Mouse (Mus musculus) adrenal gland, adult 18-20 months (tissue): Measurements from ENCODE around the gene Serpina3i. TPM values are rescaled to one million over a fixed set of nuclear protein-coding genes. Genes with fewer than 3 reads are reported as not detected.
"Not testable (repeated sequence)": the region's sequence is repeated elsewhere in the genome, so short reads cannot be mapped to it uniquely, and the experiment has no call there.

ENCODE experiments used
- DNase-seq, 2 experiments: peaks; one replicate each; pipeline ENCODE4 v3.0.0; 2021 to 2022; ENCODE audit warnings: low spot score in 2 of 2
- long read RNA-seq, 2 experiments: library from polyadenylated mRNA; stranded (forward); transcript quantifications; one replicate each; pipeline ENCODE4 v2.0.0; 2021
- total RNA-seq, 2 experiments: library from RNA; stranded (reverse); gene quantifications; 1 replicate in 1 of 2; 2 replicates in 1 of 2; pipeline ENCODE4 v1.2.3; 2021

Serpina3i gene
- not detected for total RNA-seq
- long read RNA-seq, experiment 1: 0 reads
- long read RNA-seq, experiment 2: 0 reads

DNA sequence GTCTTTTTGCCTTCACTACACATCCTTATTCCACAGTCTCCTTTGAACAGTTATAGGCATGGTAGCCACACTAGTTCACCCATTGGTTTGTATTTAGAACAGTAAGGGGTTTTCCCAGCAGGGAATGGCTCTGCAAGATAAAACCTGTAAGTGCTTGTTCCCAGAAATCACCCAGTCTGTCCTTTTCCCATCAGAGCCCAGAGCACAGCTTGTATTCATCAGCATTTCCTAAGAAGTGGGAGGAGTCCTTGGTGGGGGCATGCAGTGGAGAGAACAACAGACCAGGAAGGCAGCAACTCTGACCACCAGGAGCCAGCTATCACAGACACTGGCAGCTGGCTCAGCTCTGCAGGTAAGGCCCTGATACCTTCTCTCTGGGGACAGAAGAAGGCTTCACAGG lies at the start of gene Serpina3i:
TSS of gene Serpina3i (plus strand) at position 260 of the 400 bp plus-strand sequence.
- no peak for DNase-seq

DNA sequence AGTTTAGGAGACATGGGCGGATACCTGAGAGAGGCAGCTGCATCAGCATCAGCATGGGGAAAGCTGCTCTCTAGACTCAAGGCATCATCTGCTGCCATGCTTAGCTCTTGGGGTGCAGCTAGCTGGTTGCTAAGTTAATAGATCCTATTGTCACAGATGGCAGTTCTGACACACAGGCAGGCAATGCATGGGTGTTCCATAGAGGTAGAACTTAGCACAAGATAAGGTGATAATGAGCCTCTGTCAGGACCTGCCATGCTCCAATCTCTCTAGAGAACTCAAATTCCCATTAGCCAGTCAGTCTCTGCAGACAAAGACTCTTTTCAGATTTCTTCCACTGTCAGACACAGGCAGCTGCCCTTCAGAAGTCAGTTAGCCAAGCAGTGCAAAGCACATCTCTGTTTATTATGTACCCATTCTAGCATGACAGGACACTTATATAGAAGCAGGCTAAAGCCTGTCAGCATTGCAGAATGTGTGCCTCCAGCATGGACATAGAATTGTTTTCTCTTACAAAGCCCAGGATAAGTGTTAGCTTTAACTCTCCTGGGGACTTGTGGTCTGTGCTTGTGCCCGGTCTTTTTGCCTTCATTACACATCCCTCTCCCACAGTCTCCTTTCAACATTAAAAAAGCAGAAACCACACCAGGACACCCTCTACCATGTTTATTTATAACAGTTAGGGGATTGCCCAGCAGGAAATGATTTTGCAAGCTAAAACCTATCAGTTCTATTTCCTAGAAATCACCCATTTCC lies 49.1 kb upstream of the Serpina3i start:
- DNase-seq: no peak

GRCm38 (mm10) chr12:104214445-104214753 lies 48.5 kb upstream of the Serpina3i start, which contains the start of gene Serpina3f:
TSS of gene Serpina3f (plus strand) at chr12:104214544.
- no peak for DNase-seq

DNA sequence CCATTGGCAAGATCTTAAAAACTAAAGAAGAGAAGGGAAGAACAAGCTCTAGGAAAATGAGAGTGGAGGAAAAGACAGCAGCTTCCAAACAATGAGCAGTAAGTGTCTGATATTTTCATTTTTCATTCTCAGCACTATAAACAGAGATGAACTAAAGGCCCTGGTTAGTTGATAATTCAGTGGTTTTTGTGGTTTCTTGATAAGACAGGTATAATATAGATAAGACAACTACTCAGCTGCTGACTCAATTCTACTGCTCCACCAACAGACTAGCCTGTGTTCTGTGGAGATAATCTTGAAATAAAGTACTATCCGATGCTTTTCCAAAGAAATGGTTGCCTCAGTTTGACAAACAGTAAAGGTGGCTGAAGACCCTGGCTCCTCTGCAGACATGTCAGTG lies 47.7 kb upstream of the Serpina3i start:
- no peak for DNase-seq

GRCm38 (mm10) chr12:104221616-104222015 lies 41.3 kb upstream of the Serpina3i start:
- no peak for DNase-seq

DNA sequence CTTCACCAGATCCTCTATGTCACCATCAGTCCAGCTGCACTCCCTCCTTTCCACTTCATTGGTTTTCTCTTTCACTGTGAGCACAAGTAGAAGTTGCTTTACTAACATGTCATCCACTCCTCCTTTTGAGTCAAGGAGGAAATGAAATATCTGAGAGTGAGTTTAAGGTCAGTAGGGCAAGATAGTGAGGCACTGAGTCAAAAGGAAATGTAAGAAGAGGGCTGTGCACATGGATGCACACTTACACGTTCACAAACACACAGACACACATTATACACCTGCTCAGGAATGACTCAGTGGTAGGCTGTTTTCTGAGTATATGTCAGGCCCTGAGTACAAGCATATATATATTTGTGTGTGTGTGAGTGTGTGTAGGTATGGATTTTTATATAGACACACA lies 39.2 kb upstream of the Serpina3i start:
- DNase-seq: no peak

GRCm38 (mm10) chr12:104224598-104225300 lies 38.2 kb upstream of the Serpina3i start:
- no peak for DNase-seq

DNA sequence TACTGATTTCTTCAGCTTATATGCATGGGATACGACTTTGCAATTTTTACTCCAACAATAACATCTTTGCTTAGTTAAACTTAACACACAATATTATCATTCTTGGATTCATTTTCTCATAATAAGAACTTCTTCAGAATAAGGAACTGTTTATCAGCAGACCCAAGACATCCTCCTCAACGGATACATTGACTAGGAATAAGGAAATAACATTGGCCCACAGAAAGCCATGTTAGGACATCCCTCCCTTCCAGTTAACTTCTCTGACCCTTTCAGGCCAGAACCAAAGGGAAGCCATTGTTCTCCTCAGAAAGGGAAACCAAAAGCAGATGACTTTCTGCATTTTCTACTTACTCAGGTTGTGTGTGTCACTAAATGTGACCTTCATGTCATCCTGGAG lies 32.2 kb upstream of the Serpina3i start:
- no peak for DNase-seq

GRCm38 (mm10) chr12:104235915-104236314 lies 27.0 kb upstream of the Serpina3i start, which contains the start of gene Serpina3g:
TSS of gene Serpina3g (plus strand) at chr12:104236245.
- no peak for DNase-seq

GRCm38 (mm10) chr12:104238048-104238447 lies 24.9 kb upstream of the Serpina3i start:
- not testable (repeated sequence) for DNase-seq

GRCm38 (mm10) chr12:104243307-104243706 lies 19.6 kb upstream of the Serpina3i start:
- no peak for DNase-seq

- no peak for DNase-seq
Measured at GRCm38 (mm10) chr12:104245092-104245491, 17.8 kb upstream of the Serpina3i start.

GRCm38 (mm10) chr12:104245595-104245994 lies 17.3 kb upstream of the Serpina3i start:
- DNase-seq: no peak

GRCm38 (mm10) chr12:104247553-104248002 lies 15.3 kb upstream of the Serpina3i start:
- no peak for DNase-seq

DNA sequence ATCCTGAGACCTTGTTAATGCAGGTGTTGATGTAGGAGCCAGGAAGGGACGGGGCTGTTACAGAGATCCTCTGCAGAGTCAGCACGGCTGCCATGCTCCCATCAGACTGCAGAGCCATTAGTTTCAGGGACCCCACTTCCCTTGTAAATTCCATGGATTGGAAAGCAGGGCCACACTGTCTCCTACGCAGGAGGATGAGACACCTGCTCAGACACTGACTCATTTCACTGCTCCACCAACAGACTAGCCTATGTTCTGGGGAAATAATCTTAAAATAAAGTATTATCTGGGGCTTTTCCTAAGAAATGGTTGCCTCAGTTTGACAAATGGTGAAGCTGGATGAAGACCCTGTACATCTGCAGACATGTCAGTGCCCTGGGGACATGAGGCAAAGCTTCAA lies 14.7 kb upstream of the Serpina3i start:
- no peak for DNase-seq

GRCm38 (mm10) chr12:104261041-104261440 lies 1.9 kb upstream of the Serpina3i start:
- no peak for DNase-seq

- DNase-seq: no peak
Measured at GRCm38 (mm10) chr12:104266374-104266773, 3.5 kb downstream of the Serpina3i start.

DNA sequence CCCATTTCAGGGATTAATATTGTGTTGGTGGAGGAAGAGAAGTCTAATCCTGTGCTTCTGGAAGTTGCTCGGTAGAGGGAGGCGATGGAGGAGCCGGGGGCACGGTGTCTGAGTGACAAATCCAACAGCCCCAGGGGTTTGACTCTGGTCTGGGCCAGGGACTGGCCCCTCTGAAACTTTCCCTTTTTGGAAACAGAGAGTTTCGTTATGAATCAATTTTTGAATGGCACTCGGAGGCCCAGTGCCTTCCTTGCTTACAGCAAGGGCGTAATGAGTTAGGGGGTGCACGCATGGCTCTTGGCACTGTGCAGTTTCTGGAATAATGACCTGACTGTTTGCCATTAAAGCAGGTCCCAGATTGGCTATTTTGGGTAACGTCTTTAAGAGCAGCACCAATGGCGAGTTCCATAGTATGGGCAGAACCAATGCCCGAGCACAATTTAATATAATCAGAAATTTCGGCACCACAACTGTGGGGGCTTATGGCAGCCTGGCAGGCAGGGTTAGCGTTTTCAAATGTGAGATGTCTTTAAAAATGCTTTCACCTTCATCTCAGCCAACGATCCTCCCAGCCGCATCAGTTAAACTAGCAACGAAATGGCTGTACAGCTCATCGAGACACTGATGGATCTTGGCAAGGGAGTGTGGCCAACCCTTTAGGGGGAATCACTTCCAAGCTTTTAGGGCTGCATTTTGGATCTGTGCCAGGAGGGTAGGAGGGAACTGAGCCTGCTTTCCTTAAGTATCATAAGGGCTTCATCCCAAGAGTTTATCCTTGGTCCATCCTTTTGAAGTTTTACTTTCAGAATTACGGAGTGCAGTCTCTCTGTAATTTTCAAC lies 15.5 kb downstream of the Serpina3i start:
- no peak for DNase-seq

GRCm38 (mm10) chr12:104279056-104279435 lies 16.1 kb downstream of the Serpina3i start:
- DNase-seq: no peak

- no peak for DNase-seq
Measured at GRCm38 (mm10) chr12:104283380-104283779, 20.5 kb downstream of the Serpina3i start.

DNA sequence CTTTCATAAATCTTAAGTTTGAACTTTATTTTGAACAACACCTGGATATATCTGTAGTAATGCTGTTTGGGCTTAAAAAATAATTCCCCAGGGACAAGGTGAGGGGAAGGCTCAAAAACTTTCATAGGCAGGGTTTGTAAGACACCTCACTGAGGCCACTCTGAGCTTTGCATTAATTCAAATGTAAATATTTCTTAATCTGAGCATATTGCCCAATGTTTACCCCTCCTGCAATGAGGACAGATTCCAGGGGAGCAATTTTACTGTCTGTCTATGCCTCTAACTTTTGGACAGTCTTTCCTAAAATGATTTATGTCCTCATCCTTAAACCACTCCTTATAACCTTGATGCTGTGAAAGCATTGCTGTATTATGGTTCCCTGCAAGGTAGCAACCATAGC lies 25.4 kb downstream of the Serpina3i start:
- no peak for DNase-seq
